Mouse (Mus musculus): ENCODE measurements at regions not wholly inside any gene's neighbourhood (a gene's known extent, or its start where the extent isn't known, plus 50 kb on each side); places are given as distances from the start of the nearest gene placed in this dataset.

GRCm38 (mm10) chr2:61062125-61062524 is 99.1 kb upstream of the Rbms1 start:
- TF ChIP-seq GATA4 (IDR thresholded peaks at IDR 0.05; ENCODE audit: insufficient replicate concordance, low read length) = peak; percentile 74; the same call in 1 of the 2 replicates

GRCm38 (mm10) chr2:61060906-61061305 is 97.9 kb upstream of the Rbms1 start:
- no peak for TF ChIP-seq GATA4 (IDR thresholded peaks at IDR 0.05; ENCODE audit: insufficient replicate concordance, low read length)

GRCm38 (mm10) chr2:61058545-61059235 is 95.7 kb upstream of the Rbms1 start:
- no peak for TF ChIP-seq GATA4 (IDR thresholded peaks at IDR 0.05; ENCODE audit: insufficient replicate concordance, low read length)

GRCm38 (mm10) chr2:61052296-61052695 is 89.3 kb upstream of the Rbms1 start:
- no peak for TF ChIP-seq GATA4 (IDR thresholded peaks at IDR 0.05; ENCODE audit: insufficient replicate concordance, low read length)

GRCm38 (mm10) chr2:61051808-61052207 is 88.8 kb upstream of the Rbms1 start:
- no peak for TF ChIP-seq GATA4 (IDR thresholded peaks at IDR 0.05; ENCODE audit: insufficient replicate concordance, low read length)

- no peak for TF ChIP-seq GATA4 (IDR thresholded peaks at IDR 0.05; ENCODE audit: insufficient replicate concordance, low read length)
Measured at GRCm38 (mm10) chr2:61046111-61046767, 83.2 kb upstream of the Rbms1 start.

- TF ChIP-seq GATA4 (IDR thresholded peaks at IDR 0.05; ENCODE audit: insufficient replicate concordance, low read length) = no peak
Measured at GRCm38 (mm10) chr2:61045467-61045866, 82.5 kb upstream of the Rbms1 start.

- no peak for TF ChIP-seq GATA4 (IDR thresholded peaks at IDR 0.05; ENCODE audit: insufficient replicate concordance, low read length)
Measured at GRCm38 (mm10) chr2:61032920-61033319, 69.9 kb upstream of the Rbms1 start.

- TF ChIP-seq GATA4 (IDR thresholded peaks at IDR 0.05; ENCODE audit: insufficient replicate concordance, low read length) = no peak
Measured at GRCm38 (mm10) chr2:61029706-61030105, 66.7 kb upstream of the Rbms1 start.

GRCm38 (mm10) chr2:61028578-61028977 is 65.6 kb upstream of the Rbms1 start:
- no peak for TF ChIP-seq GATA4 (IDR thresholded peaks at IDR 0.05; ENCODE audit: insufficient replicate concordance, low read length)

GRCm38 (mm10) chr2:61027686-61028085 is 64.7 kb upstream of the Rbms1 start:
- TF ChIP-seq GATA4 (IDR thresholded peaks at IDR 0.05; ENCODE audit: insufficient replicate concordance, low read length) = no peak

- TF ChIP-seq GATA4 (IDR thresholded peaks at IDR 0.05; ENCODE audit: insufficient replicate concordance, low read length) = no peak
Measured at GRCm38 (mm10) chr2:61022411-61022810, 59.4 kb upstream of the Rbms1 start.

GRCm38 (mm10) chr2:61020791-61021190 is 57.8 kb upstream of the Rbms1 start:
- TF ChIP-seq GATA4 (IDR thresholded peaks at IDR 0.05; ENCODE audit: insufficient replicate concordance, low read length) = no peak

GRCm38 (mm10) chr2:61013006-61013405 is 50.0 kb upstream of the Rbms1 start:
- peak; percentile 91 for TF ChIP-seq GATA4 (IDR thresholded peaks at IDR 0.05; ENCODE audit: insufficient replicate concordance, low read length)

Measured in liver, adult (tissue).